Mouse (Mus musculus) B cell, adult 67 days (primary cell): ENCODE data around the gene Amotl2. TPM values are rescaled to one million over a fixed set of nuclear protein-coding genes. Genes with fewer than 3 reads are reported as not detected.

Source experiments
- total RNA-seq, 2 experiments: library from RNA; stranded (reverse); gene quantifications; 4 replicates each; pipeline ENCODE4 v1.2.4; 2023

Gene Amotl2
- total RNA-seq, result not detected

GRCm38 (mm10) chr9:102716481-102717163, at the start of gene Amotl2:
Gene Amotl2, plus strand, starts transcription at chr9:102716672.

Other genes with a start within 250 kb of the Amotl2 start
- under 1 TPM; 0.35 to 0.44 TPM for gene Ky, start 210.9 kb upstream of the Amotl2 start, total RNA-seq
- 100 to 1,000 TPM in 1 of 2 experiments, 10 to 100 TPM in 1; 70.8 to 102 TPM for gene Anapc13, start 90.4 kb upstream of the Amotl2 start, total RNA-seq
- gene Cep63, start 90.1 kb upstream of the Amotl2 start, total RNA-seq, result 10 to 100 TPM; 79.8 to 90.5 TPM
- 1 to 10 TPM in 1 of 2 experiments, under 1 TPM in 1; 0.92 to 2.7 TPM for gene Ryk, start 118.2 kb downstream of the Amotl2 start, total RNA-seq